Mouse (Mus musculus): ENCODE results near the gene Large2. TPM values are rescaled to one million over a fixed set of nuclear protein-coding genes. Genes with fewer than 3 reads are reported as not detected.

The Large2 gene
- total RNA-seq, 2 experiments from 2014 or later = 0.62 to 0.80 TPM

DNA sequence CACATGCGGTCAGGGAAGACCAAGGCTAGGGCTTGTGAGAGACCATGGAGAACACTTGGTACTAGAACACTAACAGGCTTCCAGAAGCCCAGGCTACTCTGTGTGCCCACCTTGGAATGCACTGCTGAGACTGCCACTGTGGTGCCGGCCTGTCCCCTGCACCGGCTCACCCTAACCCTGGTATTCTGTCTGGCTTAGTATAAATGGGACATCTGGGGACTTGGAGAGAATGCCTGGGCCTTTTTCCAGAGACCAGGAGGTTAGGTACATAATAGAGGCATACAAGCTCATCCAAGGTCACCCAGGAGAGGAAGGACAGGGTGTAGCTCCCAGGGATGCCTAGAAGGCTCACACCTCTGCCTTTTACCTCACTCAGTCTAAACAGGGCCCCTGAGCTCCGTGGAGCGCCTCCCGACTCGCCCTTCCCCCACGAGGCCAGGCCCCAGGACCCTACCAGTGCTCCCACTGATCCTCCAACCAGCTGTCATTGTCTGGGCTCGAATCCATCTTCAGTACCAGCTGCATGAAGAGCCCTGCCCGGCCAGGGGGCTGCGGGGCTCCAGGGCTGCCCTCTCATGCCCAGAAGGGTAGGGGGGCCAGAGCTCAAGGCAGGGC lies 17.1 kb upstream of the Large2 start:
- intact Hi-C loops (cut with DNase I) = no loop called here
- DNase-seq (ENCODE audit: low spot score in 2 of 2) = no peak

DNA sequence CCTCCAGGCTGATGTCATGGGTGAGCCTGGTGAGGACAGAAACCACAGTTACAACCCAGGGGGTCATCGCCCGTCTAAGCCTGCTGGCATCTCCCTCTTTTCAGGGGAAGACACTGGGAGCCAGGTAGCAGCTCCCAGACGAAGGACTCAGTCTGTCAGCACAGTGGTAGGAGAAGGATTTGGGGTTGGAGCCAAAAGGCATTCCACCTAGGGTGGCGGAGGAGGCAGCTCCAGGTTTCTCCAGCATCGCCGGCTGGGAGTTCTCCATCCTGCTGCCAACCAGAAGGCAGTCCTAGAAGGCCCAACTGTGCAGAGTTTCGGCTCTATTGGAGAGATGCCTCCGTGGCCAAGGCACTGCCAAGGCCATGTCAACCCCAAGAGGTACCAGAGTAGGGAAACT lies 16.4 kb upstream of the Large2 start:
- intact Hi-C loops (cut with DNase I) = no loop called here
- peak in 1 of 2 experiments; percentile 83 for DNase-seq (ENCODE audit: low spot score in 2 of 2)

DNA sequence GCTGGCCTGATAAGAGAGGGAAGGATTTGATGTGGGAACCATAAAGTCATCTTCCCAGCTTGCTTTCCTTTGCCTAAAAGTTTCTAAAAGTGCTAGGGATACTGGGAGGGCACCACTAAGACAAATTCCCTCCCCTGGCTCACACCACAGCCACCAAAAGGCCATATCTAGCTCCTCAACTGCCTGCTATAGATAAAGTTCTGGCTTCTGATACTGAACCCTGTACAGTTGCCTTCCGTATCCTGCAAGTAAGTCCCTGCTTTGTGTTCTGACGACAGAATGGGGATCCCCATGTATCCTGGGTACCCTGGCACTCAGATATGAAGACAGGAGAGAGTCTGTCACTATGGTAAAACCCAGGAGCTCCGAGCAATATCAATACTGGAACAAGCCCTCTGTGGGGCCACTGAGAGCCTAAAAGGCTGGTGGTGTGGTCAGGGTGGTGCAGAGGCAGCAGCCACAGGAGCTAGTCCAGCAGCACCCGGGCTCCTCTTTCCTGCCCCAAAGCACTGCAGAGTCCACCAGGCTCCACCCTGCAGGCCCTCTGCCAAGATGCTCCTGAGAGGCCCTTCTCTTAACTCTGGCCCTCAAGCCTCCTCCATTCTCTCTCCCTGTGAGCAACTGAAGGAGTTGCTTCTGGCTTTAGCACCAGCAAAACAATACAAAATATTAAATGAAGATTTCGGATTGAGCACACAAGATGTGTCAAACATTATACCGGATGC lies 15.7 kb upstream of the Large2 start:
- intact Hi-C loops (cut with DNase I) = no loop called here
- DNase-seq (ENCODE audit: low spot score in 2 of 2) = no peak

DNA sequence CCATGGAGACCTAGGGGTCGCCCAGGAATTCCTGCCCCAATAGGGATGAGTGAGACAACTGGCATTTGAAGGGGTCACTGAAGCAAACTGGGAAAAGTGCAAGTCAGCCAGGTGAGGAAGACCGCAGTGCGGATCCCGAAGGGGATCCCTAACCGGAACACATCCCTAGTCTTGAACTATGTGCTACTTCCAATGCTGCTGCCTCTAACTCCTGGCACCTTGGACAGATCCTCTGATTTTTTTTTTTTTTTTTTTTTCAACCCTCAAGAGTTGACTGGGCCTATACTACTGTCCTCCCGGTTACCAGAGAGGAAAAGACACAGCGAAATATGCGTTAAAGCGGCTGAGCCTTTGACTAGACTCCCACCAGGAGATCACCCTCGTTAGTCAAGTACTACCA lies 15.0 kb upstream of the Large2 start:
- no peak for DNase-seq (ENCODE audit: low spot score in 2 of 2)
- intact Hi-C loops (cut with DNase I) = loop anchor here (1.0 kb wide), 1 partner anchor 45 kb away; the partner anchor contains the start of gene Cry2

DNA sequence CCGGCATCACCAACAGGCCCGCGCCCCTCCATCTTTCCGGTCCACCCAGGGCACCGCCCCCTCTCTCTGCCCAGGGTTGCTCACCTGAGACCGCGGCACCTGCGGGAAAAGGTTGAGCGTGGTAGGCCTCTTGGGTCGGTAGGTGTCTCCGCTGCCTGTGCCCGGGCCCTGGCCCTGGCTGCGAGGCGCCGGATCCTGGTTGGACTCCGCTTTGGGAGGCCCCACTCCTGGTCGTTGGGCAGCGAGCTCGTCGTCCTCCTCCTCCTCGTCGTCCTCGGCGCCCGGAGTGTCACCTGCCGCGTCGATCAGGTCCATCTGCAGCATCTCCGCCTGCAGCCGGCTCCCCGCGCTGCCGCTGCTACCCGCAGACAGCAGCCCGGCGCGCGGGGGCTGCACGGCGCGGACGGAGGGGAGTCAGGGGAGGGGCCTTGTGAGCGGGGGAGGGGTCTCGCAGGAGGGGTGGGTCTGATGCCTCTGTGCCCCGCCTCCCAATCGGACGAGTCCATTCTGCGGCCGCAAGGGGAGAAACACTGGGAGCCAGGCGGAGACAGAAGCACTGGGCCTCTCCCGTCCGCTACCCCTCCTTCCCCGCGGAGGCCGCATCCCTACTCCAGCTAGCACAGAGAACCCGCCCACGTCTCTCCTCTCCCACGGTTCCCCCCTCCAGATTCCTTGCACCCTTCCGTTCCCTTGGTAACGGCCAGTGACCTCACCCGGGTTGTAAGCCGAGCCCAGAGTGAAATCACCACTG lies 14.4 kb upstream of the Large2 start:
- peak; percentile 90 to 97 for DNase-seq (ENCODE audit: low spot score in 2 of 2)
- intact Hi-C loops (cut with DNase I) = loop anchor here (1.0 kb wide), 1 partner anchor 45 kb away; the partner anchor contains the start of gene Cry2

DNA sequence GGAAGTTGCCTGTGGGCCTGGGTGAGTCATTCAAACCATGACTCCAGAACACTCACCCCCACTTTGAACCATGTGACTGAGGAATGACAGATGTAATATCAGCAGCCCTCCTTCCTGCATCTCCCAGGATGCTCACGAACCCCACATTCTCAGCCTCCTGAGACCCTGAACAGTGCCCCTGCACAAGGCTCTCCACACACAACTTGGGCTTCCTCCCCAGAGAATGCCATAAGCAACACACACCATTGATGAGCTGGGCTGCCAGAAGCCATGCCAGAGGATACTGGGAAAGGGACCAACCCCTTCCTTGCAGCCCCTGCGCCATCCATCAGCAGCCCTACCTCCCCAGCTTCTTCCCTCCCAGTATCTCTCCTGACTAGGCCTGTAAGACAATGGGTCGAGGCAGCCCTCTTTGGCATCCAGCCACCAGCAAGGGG lies 13.4 kb upstream of the Large2 start:
- DNase-seq (ENCODE audit: low spot score in 2 of 2) = peak in 1 of 2 experiments; percentile 78
- intact Hi-C loops (cut with DNase I) = no loop called here

DNA sequence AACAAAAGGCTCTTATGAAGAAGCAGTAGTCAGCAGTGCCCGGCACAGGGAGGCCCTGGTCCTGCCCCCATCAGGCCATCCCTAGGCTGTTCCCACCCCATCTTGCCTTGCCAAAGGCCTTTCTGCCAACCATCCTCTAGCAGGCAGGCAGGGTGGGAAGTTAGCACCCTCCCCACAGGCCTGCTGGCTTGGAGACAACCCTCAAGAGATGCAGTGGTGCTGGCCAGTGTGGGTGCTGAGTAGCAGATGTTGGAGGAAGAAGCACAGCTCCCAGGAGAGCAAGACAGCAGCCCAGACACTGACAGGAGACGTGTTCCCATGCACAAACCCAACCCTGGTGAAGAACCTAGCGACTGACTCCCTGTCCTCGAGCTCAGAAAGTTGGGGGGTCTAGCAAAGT lies 13.0 kb upstream of the Large2 start:
- DNase-seq (ENCODE audit: low spot score in 2 of 2) = peak in 1 of 2 experiments; percentile 88
- intact Hi-C loops (cut with DNase I) = no loop called here

DNA sequence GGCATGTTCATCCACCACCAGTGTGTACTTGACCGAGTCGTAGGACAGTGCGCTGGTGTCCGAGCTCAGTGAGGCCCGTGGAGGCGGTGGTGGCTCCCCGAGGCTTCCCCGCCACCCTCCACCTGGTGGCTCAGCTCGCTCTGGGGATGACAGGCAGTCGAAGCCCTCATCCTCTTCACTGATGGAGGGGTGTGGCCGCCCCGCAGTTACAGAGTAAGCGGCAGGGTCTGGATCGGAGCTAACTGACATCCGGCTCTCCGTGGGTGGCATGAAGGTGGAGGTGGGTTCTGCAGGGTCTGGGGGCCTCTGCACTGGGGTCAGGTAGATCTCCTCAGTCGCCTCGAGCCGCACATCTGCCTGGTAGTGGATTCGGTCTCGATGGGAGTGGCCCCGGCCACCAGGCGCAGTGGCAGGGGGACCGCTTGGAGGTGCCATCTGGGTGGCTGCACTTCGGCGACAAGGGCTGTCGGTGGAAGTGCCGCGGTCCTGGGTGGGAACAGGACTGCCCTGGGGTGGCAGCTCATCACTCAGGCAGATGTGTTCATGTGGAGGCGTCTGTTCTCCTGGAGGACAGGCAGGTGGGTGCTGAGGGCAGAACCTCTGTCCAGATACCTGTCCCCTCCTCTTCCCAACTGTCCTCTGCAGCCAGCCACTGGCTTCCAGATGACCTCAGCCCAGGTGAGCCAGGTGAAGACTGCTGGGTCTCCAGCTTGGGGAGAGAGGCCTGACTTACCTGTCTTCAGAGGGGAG lies 12.3 kb upstream of the Large2 start:
- DNase-seq (ENCODE audit: low spot score in 2 of 2) = no peak
- intact Hi-C loops (cut with DNase I) = no loop called here

DNA sequence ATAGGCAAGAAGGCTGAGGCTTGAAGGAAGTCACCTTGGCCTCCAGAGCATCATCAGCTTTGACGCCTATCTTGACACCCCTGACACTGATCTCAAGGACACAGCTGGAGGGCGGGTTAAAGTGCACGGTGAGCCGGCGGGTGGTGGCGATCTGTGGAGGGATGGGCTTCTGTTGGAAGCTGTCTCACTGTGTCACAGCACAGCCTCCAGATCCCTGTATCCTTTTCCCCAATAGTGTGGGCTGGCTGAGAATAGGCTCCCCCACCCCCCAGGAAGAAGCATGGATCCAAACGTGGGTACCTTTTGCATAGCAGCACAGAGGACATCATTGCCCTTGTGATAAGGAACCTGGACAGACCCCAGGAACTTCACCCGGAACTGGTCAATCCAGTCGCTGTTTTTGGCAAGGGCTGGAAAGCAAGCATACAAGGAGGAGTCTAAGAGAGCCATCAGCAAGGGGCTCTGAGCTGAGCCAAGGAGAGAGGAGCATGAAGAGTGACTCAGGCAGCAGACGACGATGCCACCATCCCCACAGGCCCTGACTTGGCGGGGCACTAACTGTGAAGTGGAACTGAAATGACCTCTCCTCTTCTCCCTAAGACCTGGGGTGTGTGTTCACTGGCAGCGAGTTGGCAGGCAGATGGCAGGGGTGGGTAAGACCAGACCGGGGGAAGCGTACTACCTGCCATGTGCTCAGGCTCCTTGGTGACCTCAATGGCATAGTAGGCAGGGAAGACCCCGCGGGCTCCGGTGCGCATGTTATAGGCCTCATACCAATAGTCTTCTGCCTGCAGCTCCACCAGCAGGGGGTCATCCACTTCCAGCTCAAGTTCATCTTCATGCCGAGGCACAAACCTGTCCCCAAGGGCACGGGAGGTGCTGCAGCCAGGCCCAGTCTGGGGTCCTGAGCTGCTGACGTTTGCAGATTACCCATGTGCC lies 10.7 kb upstream of the Large2 start:
- DNase-seq (ENCODE audit: low spot score in 2 of 2) = no peak
- intact Hi-C loops (cut with DNase I) = no loop called here

DNA sequence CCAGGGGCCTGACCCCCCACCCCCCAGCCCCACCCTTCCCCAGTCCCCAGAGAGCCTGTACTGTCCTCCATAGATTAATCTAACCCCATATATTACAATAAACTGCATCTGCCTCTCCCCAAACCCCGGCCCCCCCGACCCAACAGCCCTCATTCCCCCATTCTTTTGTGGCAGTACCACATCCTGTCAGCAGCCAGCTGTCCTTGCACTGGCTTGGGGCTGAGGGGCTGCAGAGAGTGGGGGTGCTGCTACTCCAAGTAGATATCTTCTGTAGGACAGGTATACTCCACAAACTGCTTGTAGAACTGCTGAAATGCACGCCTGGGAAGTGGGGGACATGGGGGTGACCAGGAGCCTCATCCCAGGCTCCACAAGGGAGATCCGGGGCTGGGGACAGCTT lies 9.4 kb upstream of the Large2 start:
- DNase-seq (ENCODE audit: low spot score in 2 of 2) = no peak
- intact Hi-C loops (cut with DNase I) = no loop called here

DNA sequence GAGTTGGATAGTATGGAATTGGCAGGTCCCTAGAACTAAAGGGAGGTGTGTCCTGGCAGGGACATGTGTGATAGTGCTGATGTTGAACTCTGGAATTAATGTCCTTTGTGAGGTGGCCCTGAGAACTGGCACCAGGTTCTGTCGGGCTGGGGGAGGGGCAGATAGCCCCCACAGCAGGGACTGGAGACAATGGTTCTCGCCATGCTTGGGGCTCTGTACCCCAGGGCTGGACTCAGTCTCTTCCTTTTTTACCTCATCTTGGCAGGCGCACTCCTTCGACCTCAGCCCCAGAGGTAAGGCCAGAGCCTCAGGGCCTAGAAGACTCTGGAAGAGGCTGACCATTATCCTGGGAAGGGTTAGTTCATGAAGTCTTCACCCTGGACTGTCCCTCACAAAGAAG lies 8.1 kb upstream of the Large2 start:
- DNase-seq (ENCODE audit: low spot score in 2 of 2) = no peak
- intact Hi-C loops (cut with DNase I) = no loop called here

DNA sequence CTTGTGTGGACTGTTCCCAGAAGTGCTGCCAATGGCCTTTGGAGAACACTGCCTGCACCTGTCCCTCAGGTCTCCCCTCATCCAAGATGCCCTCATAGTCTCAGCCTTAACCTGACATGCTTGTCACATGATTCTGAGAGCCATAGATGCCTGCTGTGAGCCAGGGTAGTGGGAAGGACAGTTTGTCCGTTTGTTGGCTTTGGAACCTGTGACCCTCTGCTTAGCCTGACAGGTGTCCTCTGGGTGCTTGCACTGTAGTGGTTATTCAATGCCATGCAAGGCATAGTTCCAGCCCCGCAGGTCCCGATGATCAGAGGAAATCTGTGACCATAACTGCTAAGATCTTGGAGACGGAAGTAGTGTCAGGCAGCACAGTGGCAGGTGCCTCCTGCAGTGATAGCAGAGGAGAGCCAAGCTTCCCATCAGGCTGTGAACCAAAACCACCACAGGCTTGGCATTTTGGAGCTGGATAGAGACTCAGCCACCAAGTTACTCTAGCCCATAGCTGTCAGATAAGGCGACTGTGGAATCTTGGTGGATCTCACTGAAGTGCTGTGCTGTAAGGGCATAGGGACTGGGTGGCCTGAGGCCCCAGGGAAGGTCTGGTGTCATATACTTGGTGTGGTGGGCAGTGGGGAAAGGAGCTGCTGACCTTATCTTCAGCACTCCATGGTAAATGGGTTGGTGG lies 7.4 kb upstream of the Large2 start, which contains the start of gene 1700029I15Rik:
TSS of gene 1700029I15Rik (plus strand) at position 638 of the 688 bp plus-strand sequence.
- intact Hi-C loops (cut with DNase I) = no loop called here
- DNase-seq (ENCODE audit: low spot score in 2 of 2) = no peak

DNA sequence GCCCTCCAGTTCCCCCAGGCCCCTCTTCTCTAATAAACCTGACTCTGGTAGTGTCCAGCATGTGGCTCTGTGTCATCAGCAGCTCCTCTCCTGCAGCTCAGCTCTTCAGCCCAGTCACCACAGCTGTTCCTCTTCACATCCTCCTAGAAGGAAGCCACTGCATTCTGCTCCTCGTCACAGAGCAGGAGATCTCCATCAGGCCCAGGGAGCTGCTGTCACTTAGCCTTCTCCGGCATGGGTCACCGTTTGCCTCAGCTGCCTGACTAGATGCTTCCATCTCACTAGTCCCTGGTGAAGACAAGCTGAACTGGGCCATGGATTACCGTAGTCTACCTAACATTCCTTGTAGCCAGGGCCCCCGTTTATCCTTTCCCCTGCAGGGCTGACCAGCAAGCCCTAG lies 6.5 kb upstream of the Large2 start:
- intact Hi-C loops (cut with DNase I) = no loop called here
- no peak for DNase-seq (ENCODE audit: low spot score in 2 of 2)

DNA sequence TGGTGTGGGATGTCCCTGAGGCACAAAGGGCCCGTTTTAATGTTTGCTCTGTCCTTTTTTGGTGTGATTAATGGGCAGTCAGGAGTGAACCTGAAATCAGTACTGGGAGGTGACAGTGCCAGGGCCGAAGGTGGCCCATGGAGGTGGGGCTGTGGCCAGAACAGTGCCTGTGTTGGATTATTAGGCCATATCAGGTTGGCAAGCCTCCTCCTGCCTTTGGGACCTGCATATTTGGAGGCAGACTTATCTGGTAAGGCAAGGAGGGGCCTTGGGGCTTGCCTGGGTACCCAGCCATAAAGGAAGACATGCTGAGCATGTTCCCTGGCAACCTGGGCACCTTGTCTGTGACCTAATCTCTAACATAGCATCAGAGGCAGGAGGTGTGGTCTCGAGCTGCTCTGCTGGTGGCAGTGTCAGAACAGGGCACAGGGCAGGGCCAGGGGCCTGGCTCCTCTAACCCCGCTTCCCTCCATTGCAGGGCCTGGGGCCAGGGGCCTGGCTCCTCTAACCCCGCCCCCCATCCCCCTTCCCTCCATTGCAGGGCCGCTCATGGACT lies 5.9 kb upstream of the Large2 start:
- DNase-seq (ENCODE audit: low spot score in 2 of 2) = no peak
- intact Hi-C loops (cut with DNase I) = no loop called here

DNA sequence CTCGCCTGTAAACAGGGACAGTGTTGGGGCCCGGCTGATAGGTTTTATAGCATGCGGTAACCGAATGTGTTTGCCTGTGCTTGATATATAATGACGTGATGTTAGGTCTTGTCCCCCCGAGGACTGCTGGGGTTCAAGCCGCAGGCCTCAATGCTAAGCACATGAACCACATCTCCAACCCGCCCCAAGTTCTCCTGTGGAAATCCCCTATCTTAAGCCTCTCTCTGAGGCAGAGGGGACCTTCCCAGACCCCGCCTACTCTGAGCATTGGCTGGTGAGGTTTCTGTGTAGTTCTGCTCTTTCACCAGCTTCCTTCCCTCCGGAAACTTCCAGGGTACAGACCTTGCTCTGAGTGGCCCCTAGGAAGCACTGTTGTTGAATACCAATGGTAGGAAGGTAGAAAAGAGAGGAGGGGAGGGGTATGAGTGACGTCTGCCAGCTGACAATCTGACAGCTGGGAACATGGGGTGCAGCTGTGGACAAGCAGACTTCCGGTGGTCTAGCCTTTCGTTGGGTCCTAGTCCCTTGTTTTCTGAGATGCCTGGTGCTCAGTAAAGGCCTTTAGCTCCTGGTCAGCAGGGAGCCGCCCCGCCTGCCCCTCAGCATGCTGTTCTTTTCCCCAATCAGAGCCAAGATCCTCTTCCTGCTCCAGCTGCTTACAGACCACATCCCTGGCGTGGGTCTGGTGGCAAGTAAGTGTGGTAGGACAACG lies 5.3 kb upstream of the Large2 start:
- intact Hi-C loops (cut with DNase I) = no loop called here
- DNase-seq (ENCODE audit: low spot score in 2 of 2) = no peak

DNA sequence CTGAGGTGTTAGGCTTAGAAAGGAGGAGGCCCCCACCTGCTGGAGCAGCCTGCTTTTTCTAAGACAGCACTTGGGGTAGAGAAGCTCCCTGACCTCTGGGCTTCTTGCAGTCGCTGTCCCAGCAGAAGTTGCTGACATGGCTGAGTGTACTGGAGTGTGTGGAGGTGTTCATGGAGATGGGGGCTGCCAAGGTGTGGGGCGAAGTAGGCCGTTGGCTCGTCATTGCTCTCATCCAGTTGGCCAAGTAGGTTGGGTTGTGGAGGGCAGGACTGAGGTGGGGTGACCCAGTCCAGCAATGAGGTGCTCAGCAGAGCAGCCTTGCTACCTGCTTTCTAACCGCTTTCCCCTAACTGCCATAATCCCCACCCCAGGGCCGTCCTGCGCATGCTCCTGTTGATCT lies 2.7 kb upstream of the Large2 start:
- intact Hi-C loops (cut with DNase I) = no loop called here
- DNase-seq (ENCODE audit: low spot score in 2 of 2) = no peak

DNA sequence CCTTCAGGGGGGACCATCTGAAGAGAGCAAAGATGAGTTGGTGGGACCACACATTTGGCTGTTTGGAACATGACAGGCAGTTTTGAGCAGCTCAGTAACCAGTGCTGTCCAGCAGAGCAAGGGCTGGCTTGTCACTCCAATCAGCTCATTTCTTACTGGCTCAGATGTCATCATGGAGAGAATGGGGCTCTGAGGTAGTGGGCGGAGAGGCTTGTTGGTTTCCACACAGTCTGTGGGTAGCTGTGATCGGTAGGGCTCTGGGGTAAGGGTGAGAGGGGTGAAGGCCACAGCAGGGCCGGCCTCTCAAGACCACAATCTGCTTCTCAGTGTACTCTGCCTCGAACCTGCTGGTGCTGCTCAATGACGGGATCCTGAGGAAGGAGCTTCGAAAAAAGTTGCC lies 1.6 kb upstream of the Large2 start:
- no peak for DNase-seq (ENCODE audit: low spot score in 2 of 2)
- intact Hi-C loops (cut with DNase I) = no loop called here
